Mouse (Mus musculus) right cerebral cortex, postnatal 10 days (tissue): ENCODE measurements around the gene Tnrc6c.
A peak's percentile ranks its signal among the peaks of the same experiment; 100 is the strongest.

Experiments
- DNase-seq, 2 experiments: peaks; one replicate each; pipeline ENCODE4 v3.0.0; 2021; ENCODE audit warnings: low spot score in 2 of 2

The Tnrc6c gene

GRCm38 (mm10) chr11:117653491-117654351, at the start of gene Tnrc6c:
Gene Tnrc6c (plus strand): TSS chr11:117654289.
- peak; percentile 92 to 93 for DNase-seq

GRCm38 (mm10) chr11:117606137-117606536, 48.0 kb upstream of the Tnrc6c start:
- no peak for DNase-seq

- DNase-seq: no peak
These were observed 47.4 kb upstream of the Tnrc6c start for GRCm38 (mm10) chr11:117606605-117607203.

GRCm38 (mm10) chr11:117608141-117608789, 45.8 kb upstream of the Tnrc6c start:
- DNase-seq: no peak

GRCm38 (mm10) chr11:117608976-117609375, 45.1 kb upstream of the Tnrc6c start:
- DNase-seq: no peak

- no peak for DNase-seq
These were observed 43.5 kb upstream of the Tnrc6c start for GRCm38 (mm10) chr11:117610589-117610988.

- no peak for DNase-seq
These were observed 43.0 kb upstream of the Tnrc6c start for GRCm38 (mm10) chr11:117611068-117611467.

- no peak for DNase-seq
These were observed 42.2 kb upstream of the Tnrc6c start for GRCm38 (mm10) chr11:117611860-117612259.

- no peak for DNase-seq
These were observed 41.2 kb upstream of the Tnrc6c start for GRCm38 (mm10) chr11:117612885-117613284.

- DNase-seq: no peak
These were observed 36.7 kb upstream of the Tnrc6c start for GRCm38 (mm10) chr11:117617368-117617908.

GRCm38 (mm10) chr11:117618214-117618613, 35.9 kb upstream of the Tnrc6c start:
- DNase-seq: no peak

- no peak for DNase-seq
These were observed 35.3 kb upstream of the Tnrc6c start for GRCm38 (mm10) chr11:117618774-117619173.

- DNase-seq: no peak
These were observed 34.5 kb upstream of the Tnrc6c start for GRCm38 (mm10) chr11:117619581-117619980.

- no peak for DNase-seq
These were observed 28.9 kb upstream of the Tnrc6c start for GRCm38 (mm10) chr11:117625196-117625595.

GRCm38 (mm10) chr11:117626557-117626956, 27.5 kb upstream of the Tnrc6c start:
- no peak for DNase-seq

GRCm38 (mm10) chr11:117627060-117627562, 27.0 kb upstream of the Tnrc6c start:
- peak; percentile 54 to 55 for DNase-seq

- DNase-seq: peak in 1 of 2 experiments; percentile 46
These were observed 26.3 kb upstream of the Tnrc6c start for GRCm38 (mm10) chr11:117627746-117628311.

- DNase-seq: peak; percentile 80 to 88
These were observed 25.7 kb upstream of the Tnrc6c start for GRCm38 (mm10) chr11:117628312-117628779.

- DNase-seq: no peak
These were observed 24.2 kb upstream of the Tnrc6c start for GRCm38 (mm10) chr11:117629865-117630264.

GRCm38 (mm10) chr11:117630868-117631565, 23.1 kb upstream of the Tnrc6c start:
- no peak for DNase-seq

GRCm38 (mm10) chr11:117633310-117633709, 20.8 kb upstream of the Tnrc6c start:
- no peak for DNase-seq
